Mouse (Mus musculus): ENCODE data around the gene Ankrd12. TPM values are rescaled to one million over a fixed set of nuclear protein-coding genes. Genes with fewer than 3 reads are reported as not detected.
A peak's percentile ranks its signal among the peaks of the same experiment; 100 is the strongest.

Gene Ankrd12
- polyA plus RNA-seq (2015; fragmentation: Nextera tagmentation; extraction: Ambion mirVana): 154 and 167 TPM in 2 replicates

- Histone ChIP-seq H3K9me3 (ENCODE audit: control insufficient read depth, low read length) (no peaks in the 10 kb centered on the region), H3K27ac (ENCODE audit: low read depth, low read length) (peak within 1 kb of the TSS; percentile 97), H3K9ac (ENCODE audit: low read depth, low read length) (peak within 1 kb of the TSS; percentile 96), H3K4me2 (ENCODE audit: low read length) (peak within 1 kb of the TSS; percentile 87), H3K36me3 (ENCODE audit: control insufficient read depth, insufficient read depth, low read length) (peaks cover 15% of the 10 kb centered on the region), H3K4me1 (ENCODE audit: control insufficient read depth, insufficient read depth, low read depth, low read length) (peaks cover 15% of the 10 kb centered on the region), H3K4me3 (ENCODE audit: low read length) (peak within 1 kb of the TSS; percentile 96), H3K27me3 (replicated peaks; ENCODE audit: control insufficient read depth, insufficient read depth, low read length) (no peaks in the 10 kb centered on the region)
- WGBS: under 1% methylated on average over 52 of the region's 53 CpGs
- peak; percentile 97 for ATAC-seq
Observed at GRCm38 (mm10) chr17:66076934-66077333, at the start of gene Ankrd12. TSS of gene Ankrd12 (minus strand) at chr17:66077089.

GRCm38 (mm10) chr17:66125211-66125610 is 48.3 kb upstream of the Ankrd12 start:
- no peak for ATAC-seq
- no peak overlapping the region for H3K9ac ChIP-seq (ENCODE audit: low read depth, low read length)
- H3K9me3 ChIP-seq (ENCODE audit: control insufficient read depth, low read length): no peaks in the 10 kb centered on the region
- no peak overlapping the region for H3K27ac ChIP-seq (ENCODE audit: low read depth, low read length)
- no peak overlapping the region for H3K4me2 ChIP-seq (ENCODE audit: low read length)
- WGBS: 76% methylated on average over 5 of the region's 5 CpGs
- H3K27me3 ChIP-seq (replicated peaks; ENCODE audit: control insufficient read depth, insufficient read depth, low read length): no peaks in the 10 kb centered on the region
- no peak overlapping the region for H3K4me3 ChIP-seq (ENCODE audit: low read length)
- H3K36me3 ChIP-seq (ENCODE audit: control insufficient read depth, insufficient read depth, low read length): no peaks in the 10 kb centered on the region
- peaks cover 5% of the 10 kb centered on the region for H3K4me1 ChIP-seq (ENCODE audit: control insufficient read depth, insufficient read depth, low read depth, low read length)

GRCm38 (mm10) chr17:66123816-66124610 is 47.1 kb upstream of the Ankrd12 start:
- Histone ChIP-seq H3K36me3 (ENCODE audit: control insufficient read depth, insufficient read depth, low read length) (peaks cover 2% of the 10 kb centered on the region; the same call in 1 of the 2 replicates), H3K9me3 (ENCODE audit: control insufficient read depth, low read length) (no peaks in the 10 kb centered on the region), H3K27ac (ENCODE audit: low read depth, low read length) (peak overlapping the region; percentile 72; the same call in 1 of the 2 replicates), H3K4me1 (ENCODE audit: control insufficient read depth, insufficient read depth, low read depth, low read length) (peaks cover 5% of the 10 kb centered on the region), H3K4me3 (ENCODE audit: low read length) (peak overlapping the region; percentile 92), H3K27me3 (replicated peaks; ENCODE audit: control insufficient read depth, insufficient read depth, low read length) (no peaks in the 10 kb centered on the region), H3K4me2 (ENCODE audit: low read length) (peak overlapping the region; percentile 75), H3K9ac (ENCODE audit: low read depth, low read length) (peak overlapping the region; percentile 77)
- WGBS: 1% methylated on average over 20 of the region's 20 CpGs
- ATAC-seq: peak; percentile 14; the same call in 1 of the 2 replicates

GRCm38 (mm10) chr17:66123066-66123815 is 46.4 kb upstream of the Ankrd12 start, which contains the start of gene Ddx11:
TSS of gene Ddx11 (plus strand) at chr17:66123520.
- Histone ChIP-seq H3K4me2 (ENCODE audit: low read length) (peak within 1 kb of the TSS; percentile 75), H3K9me3 (ENCODE audit: control insufficient read depth, low read length) (no peaks in the 10 kb centered on the region), H3K4me1 (ENCODE audit: control insufficient read depth, insufficient read depth, low read depth, low read length) (peaks cover 5% of the 10 kb centered on the region), H3K4me3 (ENCODE audit: low read length) (peak within 1 kb of the TSS; percentile 92), H3K36me3 (ENCODE audit: control insufficient read depth, insufficient read depth, low read length) (peaks cover 9% of the 10 kb centered on the region), H3K27ac (ENCODE audit: low read depth, low read length) (peak within 1 kb of the TSS; percentile 72), H3K27me3 (replicated peaks; ENCODE audit: control insufficient read depth, insufficient read depth, low read length) (no peaks in the 10 kb centered on the region), H3K9ac (ENCODE audit: low read depth, low read length) (peak within 1 kb of the TSS; percentile 77)
- 5% methylated on average over 45 of the region's 45 CpGs for WGBS
- peak; percentile 86 for ATAC-seq

GRCm38 (mm10) chr17:66120701-66121100 is 43.8 kb upstream of the Ankrd12 start:
- no peak for ATAC-seq
- Histone ChIP-seq H3K9me3 (ENCODE audit: control insufficient read depth, low read length) (no peaks in the 10 kb centered on the region), H3K9ac (ENCODE audit: low read depth, low read length) (no peak overlapping the region), H3K27me3 (replicated peaks; ENCODE audit: control insufficient read depth, insufficient read depth, low read length) (no peaks in the 10 kb centered on the region), H3K4me2 (ENCODE audit: low read length) (no peak overlapping the region), H3K4me3 (ENCODE audit: low read length) (no peak overlapping the region), H3K36me3 (ENCODE audit: control insufficient read depth, insufficient read depth, low read length) (peaks cover 26% of the 10 kb centered on the region), H3K27ac (ENCODE audit: low read depth, low read length) (no peak overlapping the region), H3K4me1 (ENCODE audit: control insufficient read depth, insufficient read depth, low read depth, low read length) (peaks cover 5% of the 10 kb centered on the region)
- 85% methylated on average over 1 of the region's 1 CpGs for WGBS

- H3K9ac ChIP-seq (ENCODE audit: low read depth, low read length): no peak overlapping the region
- no peak for ATAC-seq
- WGBS: 88% methylated on average over 8 of the region's 8 CpGs
- peaks cover 41% of the 10 kb centered on the region for H3K36me3 ChIP-seq (ENCODE audit: control insufficient read depth, insufficient read depth, low read length)
- no peaks in the 10 kb centered on the region for H3K27me3 ChIP-seq (replicated peaks; ENCODE audit: control insufficient read depth, insufficient read depth, low read length)
- H3K9me3 ChIP-seq (ENCODE audit: control insufficient read depth, low read length): no peaks in the 10 kb centered on the region
- no peak overlapping the region for H3K27ac ChIP-seq (ENCODE audit: low read depth, low read length)
- peaks cover 2% of the 10 kb centered on the region for H3K4me1 ChIP-seq (ENCODE audit: control insufficient read depth, insufficient read depth, low read depth, low read length)
- no peak overlapping the region for H3K4me2 ChIP-seq (ENCODE audit: low read length)
- no peak overlapping the region for H3K4me3 ChIP-seq (ENCODE audit: low read length)
Observed at GRCm38 (mm10) chr17:66118991-66119390, 42.1 kb upstream of the Ankrd12 start.

GRCm38 (mm10) chr17:66112166-66112565 is 35.3 kb upstream of the Ankrd12 start:
- WGBS: 49% methylated on average over 4 of the region's 4 CpGs
- Histone ChIP-seq H3K27me3 (replicated peaks; ENCODE audit: control insufficient read depth, insufficient read depth, low read length) (no peaks in the 10 kb centered on the region), H3K4me3 (ENCODE audit: low read length) (peak overlapping the region; percentile 60), H3K27ac (ENCODE audit: low read depth, low read length) (no peak overlapping the region), H3K9me3 (ENCODE audit: control insufficient read depth, low read length) (no peaks in the 10 kb centered on the region), H3K9ac (ENCODE audit: low read depth, low read length) (peak overlapping the region; percentile 81), H3K4me2 (ENCODE audit: low read length) (peak overlapping the region; percentile 57), H3K36me3 (ENCODE audit: control insufficient read depth, insufficient read depth, low read length) (peaks cover 24% of the 10 kb centered on the region), H3K4me1 (ENCODE audit: control insufficient read depth, insufficient read depth, low read depth, low read length) (peaks cover 12% of the 10 kb centered on the region)
- no peak for ATAC-seq

GRCm38 (mm10) chr17:66111402-66111959 is 34.6 kb upstream of the Ankrd12 start, which contains the start of gene Washc1:
TSS of gene Washc1 (plus strand) at chr17:66111545.
- Histone ChIP-seq H3K27ac (ENCODE audit: low read depth, low read length) (peak within 1 kb of the TSS; percentile 66), H3K4me2 (ENCODE audit: low read length) (peak within 1 kb of the TSS; percentile 57), H3K9ac (ENCODE audit: low read depth, low read length) (peak within 1 kb of the TSS; percentile 81), H3K27me3 (replicated peaks; ENCODE audit: control insufficient read depth, insufficient read depth, low read length) (no peaks in the 10 kb centered on the region), H3K36me3 (ENCODE audit: control insufficient read depth, insufficient read depth, low read length) (peaks cover 19% of the 10 kb centered on the region), H3K4me1 (ENCODE audit: control insufficient read depth, insufficient read depth, low read depth, low read length) (peaks cover 12% of the 10 kb centered on the region), H3K9me3 (ENCODE audit: control insufficient read depth, low read length) (no peaks in the 10 kb centered on the region), H3K4me3 (ENCODE audit: low read length) (peak within 1 kb of the TSS; percentile 60)
- peak; percentile 98 for ATAC-seq
- under 1% methylated on average over 33 of the region's 41 CpGs for WGBS
